Comparison of ENCODE assay signal across 21 mouse cellular contexts in the genomic region with DNA sequence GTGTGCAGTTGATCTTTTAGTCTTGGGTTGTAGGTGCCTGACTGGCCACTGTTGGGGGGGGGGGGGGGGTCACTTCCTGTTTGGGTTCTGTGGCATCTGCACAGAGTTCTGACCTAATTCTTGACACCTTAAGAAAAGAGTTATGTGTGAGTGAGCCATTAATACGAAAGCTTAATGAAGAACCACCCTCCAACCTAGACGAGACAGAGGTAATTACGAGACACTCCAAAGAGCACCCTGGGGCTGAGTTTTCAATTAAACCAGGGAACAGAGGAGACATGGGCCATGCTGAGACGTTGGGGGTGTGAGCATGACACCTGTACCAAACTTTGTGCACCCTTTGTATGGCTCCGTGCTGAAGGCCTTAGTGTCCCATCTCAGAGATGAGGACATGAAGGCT.
DNase-seq lines count a peak whose midpoint lies in the region; ATAC-seq lines count a peak whose summit lies in the region.
"Had no signal": no experiment of that assay in that cellular context is flagged by ENCODE, and none has a peak within 500 bp of the region (broad histone marks: within the 10 kb centered on the region; RNA-seq: fewer than 3 reads in every experiment).

No protein-coding gene starts in this region.

- no peak overlapping the region for H3K4me2 ChIP-seq in kidney, embryonic 15.5 days
- H3K4me2 ChIP-seq: embryonic facial prominence, embryonic 13.5 days; embryonic facial prominence, embryonic 15.5 days; forebrain, embryonic 12.5 days had no signal

- WGBS in kidney, embryonic 15.5 days: 70% methylated on average over 5 of the region's 5 CpGs

- no peak overlapping the region for H3K9ac ChIP-seq in kidney, embryonic 15.5 days
- H3K9ac ChIP-seq: embryonic facial prominence, embryonic 13.5 days; embryonic facial prominence, embryonic 15.5 days; forebrain, embryonic 12.5 days had no signal

- DNase-seq in kidney, adult 8-10 months: peak; percentile 22 to 30
- no peak for DNase-seq in kidney, postnatal 10 days
- DNase-seq in kidney, postnatal 4 days: no peak
- DNase-seq: adrenal gland, adult 2 months; adrenal gland, postnatal 10 days; adrenal gland, postnatal 25 days; cerebellum, adult 11 months; cerebellum, adult 18-20 months; cerebellum, adult 8-10 months; cerebellum, adult 9-11 months; cerebellum, postnatal 14 days; cerebellum, postnatal 36 days; embryo, embryonic 11 days had no signal

- H3K36me3 ChIP-seq in kidney, embryonic 15.5 days: peaks cover 28% of the 10 kb centered on the region
- H3K36me3 ChIP-seq: forebrain, embryonic 12.5 days had no signal

- no peak overlapping the region for H3K27ac ChIP-seq in kidney, embryonic 15.5 days
- H3K27ac ChIP-seq: embryonic facial prominence, embryonic 13.5 days; embryonic facial prominence, embryonic 15.5 days; forebrain, embryonic 10.5 days; forebrain, embryonic 12.5 days had no signal

- no peak overlapping the region for H3K4me3 ChIP-seq in kidney, embryonic 15.5 days (replicated peaks)
- H3K4me3 ChIP-seq: embryonic facial prominence, embryonic 13.5 days; embryonic facial prominence, embryonic 15.5 days; erythroblast, embryonic 14.5 days; forebrain, embryonic 10.5 days; forebrain, embryonic 12.5 days had no signal

- H3K27me3 ChIP-seq in kidney, embryonic 15.5 days: no peaks in the 10 kb centered on the region
- H3K27me3 ChIP-seq: embryonic facial prominence, embryonic 13.5 days; embryonic facial prominence, embryonic 15.5 days; forebrain, embryonic 12.5 days had no signal

- H3K4me1 ChIP-seq in kidney, embryonic 15.5 days: peaks cover 6% of the 10 kb centered on the region; the same call in 1 of the 2 replicates
- H3K4me1 ChIP-seq: embryonic facial prominence, embryonic 15.5 days had no signal

- H3K9me3 ChIP-seq in kidney, embryonic 15.5 days (replicated peaks): no peaks in the 10 kb centered on the region
- H3K9me3 ChIP-seq: embryonic facial prominence, embryonic 13.5 days; embryonic facial prominence, embryonic 15.5 days; forebrain, embryonic 10.5 days; forebrain, embryonic 12.5 days had no signal

- ATAC-seq in kidney, embryonic 15.5 days (replicated peaks; ENCODE audit: low FRiP score): 0 out of 2 replicates have a peak, but pooled peaks have one; percentile 26
- ATAC-seq: forebrain, embryonic 14.5 days; forebrain, embryonic 16.5 days had no signal

Comparison
In these comparisons a context has a peak if more than half of its experiments do, and no peak if none do; other contexts are left out.
1. DNase-seq: peak in kidney, adult 8-10 months (2 of 2); none in kidney, postnatal 10 days (single experiment) and kidney, postnatal 4 days (0 of 2).